Mouse (Mus musculus) testis, adult 2 months (tissue): ENCODE results near the gene Senp7.
A peak's percentile ranks its signal among the peaks of the same experiment; 100 is the strongest.

Source experiments
- CTCF ChIP-seq: fragments of 200-500 bp; IDR thresholded peaks from 2 replicates; pipeline ENCODE4 v1.5.1; 2012; ENCODE audit warnings: low read depth, mild to moderate bottlenecking, inconsistent platforms, low read length, moderate library complexity; ENCODE audit not compliant: control insufficient read depth, insufficient read depth, insufficient replicate concordance
- POLR2A ChIP-seq: fragments of 200-500 bp; IDR thresholded peaks from 2 replicates; pipeline ENCODE4 v1.6.1; 2012; ENCODE audit warnings: low read depth, mild to moderate bottlenecking, inconsistent platforms, low read length, moderate library complexity; ENCODE audit not compliant: control insufficient read depth

- peak; percentile 64; the same call in 1 of the 2 replicates for TF ChIP-seq CTCF
- no peak for TF ChIP-seq POLR2A
These were observed 183.2 kb downstream of the Senp7 start for GRCm38 (mm10) chr16:56231300-56231699.
